12 mouse cellular contexts compared by ENCODE assay signal in the genomic region with DNA sequence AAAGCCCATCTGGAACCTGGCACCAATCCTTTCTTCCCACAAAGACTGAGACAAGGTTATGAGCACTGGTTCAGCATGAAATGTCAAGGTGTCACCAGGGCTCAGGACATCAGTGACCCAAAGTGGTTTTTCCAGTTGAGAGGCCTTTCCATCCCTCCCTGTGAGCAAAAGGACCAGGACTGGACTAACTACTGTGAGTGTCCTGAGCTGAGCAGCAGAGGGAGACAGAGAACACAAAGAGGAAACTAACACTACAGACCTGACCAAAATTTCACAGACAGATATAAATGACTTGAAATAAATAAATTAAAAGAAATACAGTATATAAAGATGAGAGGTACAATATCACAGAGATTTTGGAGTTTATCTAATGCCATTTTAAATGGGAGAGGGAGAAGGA.
DNase-seq lines count a peak whose midpoint lies in the region; ATAC-seq and TF ChIP-seq lines count a peak whose summit lies in the region.
"Had no signal": no experiment of that assay in that cellular context is flagged by ENCODE, and none has a peak within 500 bp of the region (broad histone marks: within the 10 kb centered on the region; RNA-seq: fewer than 3 reads in every experiment).

No protein-coding gene starts in this region.

- H3K4me2 ChIP-seq in intestine, postnatal 0 days (replicated peaks; ENCODE audit: low read depth), result no peak overlapping the region
- no peak overlapping the region for H3K4me2 ChIP-seq in intestine, embryonic 15.5 days (replicated peaks)

- H3K9me3 ChIP-seq in intestine, postnatal 0 days (ENCODE audit: control insufficient read depth), result peaks cover 4% of the 10 kb centered on the region
- peaks cover 4% of the 10 kb centered on the region for H3K9me3 ChIP-seq in intestine, embryonic 15.5 days

- no peak overlapping the region for H3K27ac ChIP-seq in intestine, postnatal 0 days (ENCODE audit: low read depth, low read length)
- H3K27ac ChIP-seq in intestine, embryonic 15.5 days, result no peak overlapping the region
- no peak overlapping the region for H3K27ac ChIP-seq in cortical plate, adult 2 months (ENCODE audit: insufficient read depth, low read length)
- H3K27ac ChIP-seq: forebrain, embryonic 10.5 days had no signal

- no peaks in the 10 kb centered on the region for H3K27me3 ChIP-seq in intestine, postnatal 0 days (replicated peaks; ENCODE audit: control insufficient read depth, insufficient read depth, low read length)
- H3K27me3 ChIP-seq in intestine, embryonic 15.5 days (replicated peaks), result no peaks in the 10 kb centered on the region

- no peaks in the 10 kb centered on the region for H3K36me3 ChIP-seq in intestine, postnatal 0 days (ENCODE audit: control insufficient read depth, insufficient read depth)
- H3K36me3 ChIP-seq in intestine, embryonic 15.5 days, result no peaks in the 10 kb centered on the region
- H3K36me3 ChIP-seq: forebrain, embryonic 10.5 days had no signal

- peak; percentile 64 for TF ChIP-seq CTCF in intestine, postnatal 0 days (IDR thresholded peaks at IDR 0.05; ENCODE audit: low read depth)
- TF ChIP-seq CTCF in cortical plate, adult 2 months (IDR thresholded peaks at IDR 0.05; ENCODE audit: extremely low read depth, insufficient read depth, low read length), result peak; percentile 35; the same call in 1 of the 2 replicates

- no peak for TF ChIP-seq POLR2A in cortical plate, adult 2 months (IDR thresholded peaks at IDR 0.05; ENCODE audit: extremely low read depth, insufficient read depth, low read length)

- DNase-seq in urinary bladder, postnatal 14 days (ENCODE audit: low spot score), result peak; percentile 14
- DNase-seq in urinary bladder, postnatal 4 days (ENCODE audit: low spot score in 2 of 2), result no peak
- DNase-seq in right cerebral cortex, postnatal 4 days, result no peak
- no peak for DNase-seq in kidney, adult 8-10 months
- DNase-seq: gastrocnemius, postnatal 10 days; left cerebral cortex, postnatal 4 days; lung, adult 18-20 months had no signal

- no peaks in the 10 kb centered on the region for H3K4me1 ChIP-seq in intestine, postnatal 0 days (replicated peaks; ENCODE audit: control insufficient read depth, insufficient read depth, low read length)
- no peaks in the 10 kb centered on the region for H3K4me1 ChIP-seq in intestine, embryonic 15.5 days (replicated peaks)
- H3K4me1 ChIP-seq in cortical plate, adult 2 months (ENCODE audit: control insufficient read depth, insufficient read depth, low read length), result no peaks in the 10 kb centered on the region

- H3K4me3 ChIP-seq in intestine, postnatal 0 days (ENCODE audit: low read depth, low read length), result no peak overlapping the region
- H3K4me3 ChIP-seq in intestine, embryonic 15.5 days (replicated peaks), result no peak overlapping the region
- no peak overlapping the region for H3K4me3 ChIP-seq in cortical plate, adult 2 months (ENCODE audit: insufficient read depth, low read length)
- H3K4me3 ChIP-seq: forebrain, embryonic 10.5 days had no signal

- no peak overlapping the region for H3K9ac ChIP-seq in intestine, postnatal 0 days (ENCODE audit: low read depth, low read length)
- no peak overlapping the region for H3K9ac ChIP-seq in intestine, embryonic 15.5 days

- ATAC-seq in intestine, postnatal 0 days, result no peak
- no peak for ATAC-seq in intestine, embryonic 15.5 days
- ATAC-seq in erythroid progenitor cell, adult 5-6 weeks (replicated peaks; ENCODE audit: low FRiP score, poor library complexity, severe bottlenecking), result no peak
